Mouse (Mus musculus): ENCODE measurements around the gene Aff3.

DNA sequence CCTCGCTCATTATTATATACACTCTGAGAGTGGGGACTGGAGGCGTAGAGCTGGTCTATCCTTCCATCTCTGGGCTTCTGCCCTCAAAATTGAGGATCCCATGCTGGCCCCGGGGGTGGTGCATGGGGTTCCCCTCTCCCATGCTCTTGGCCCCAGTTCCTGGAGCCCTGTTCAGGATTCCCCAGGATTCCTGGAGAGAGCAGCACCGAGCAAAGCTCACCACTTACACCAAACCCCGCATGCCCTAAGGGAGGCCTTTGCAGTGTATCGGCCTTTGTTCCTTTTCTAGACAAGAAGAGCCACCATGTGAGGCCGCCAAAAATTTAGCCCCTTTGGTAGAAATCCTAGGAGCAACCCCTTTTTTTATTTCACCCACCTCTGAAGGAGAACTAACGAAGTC lies 36.3 kb downstream of the Aff3 start:
- TF ChIP-seq POLR2A (IDR thresholded peaks at IDR 0.05; ENCODE audit: insufficient read depth, low read depth, low read length) (no peak), CTCF (IDR thresholded peaks at IDR 0.05; ENCODE audit: insufficient read depth, low read depth, low read length) (no peak)
